Mouse (Mus musculus) fat pad, adult 2 months (tissue): ENCODE results near the gene Lsmem1.

Experiments used
- DNase-seq: peaks from one replicate; pipeline ENCODE4 v3.0.0-alpha.2; 2011; ENCODE audit warnings: low read depth, low spot score; ENCODE audit errors: extremely low read depth

The Lsmem1 gene

GRCm38 (mm10) chr12:40199302-40199701 lies at the start of gene Lsmem1:
Gene Lsmem1, minus strand, starts transcription at chr12:40199490.
- DNase-seq: no peak

GRCm38 (mm10) chr12:40248454-40249180 lies 49.3 kb upstream of the Lsmem1 start, which contains the start of gene Ifrd1:
Gene Ifrd1, minus strand, starts transcription at chr12:40248504.
- no peak for DNase-seq

- DNase-seq: no peak
Observed at GRCm38 (mm10) chr12:40247976-40248375, 48.7 kb upstream of the Lsmem1 start.

- no peak for DNase-seq
Observed at GRCm38 (mm10) chr12:40247384-40247783, 48.1 kb upstream of the Lsmem1 start.

- DNase-seq: no peak
Observed at GRCm38 (mm10) chr12:40245434-40245970, 46.2 kb upstream of the Lsmem1 start.

- DNase-seq: no peak
Observed at GRCm38 (mm10) chr12:40244926-40245325, 45.6 kb upstream of the Lsmem1 start.

GRCm38 (mm10) chr12:40243821-40244221 lies 44.5 kb upstream of the Lsmem1 start:
- no peak for DNase-seq

- no peak for DNase-seq
Observed at GRCm38 (mm10) chr12:40243241-40243640, 44.0 kb upstream of the Lsmem1 start.

- no peak for DNase-seq
Observed at GRCm38 (mm10) chr12:40239161-40239560, 39.9 kb upstream of the Lsmem1 start.

- no peak for DNase-seq
Observed at GRCm38 (mm10) chr12:40232231-40232630, 32.9 kb upstream of the Lsmem1 start.

GRCm38 (mm10) chr12:40231632-40232031 lies 32.3 kb upstream of the Lsmem1 start:
- DNase-seq: no peak

GRCm38 (mm10) chr12:40224171-40224880 lies 25.0 kb upstream of the Lsmem1 start:
- no peak for DNase-seq

- no peak for DNase-seq
Observed at GRCm38 (mm10) chr12:40223676-40224075, 24.4 kb upstream of the Lsmem1 start.

GRCm38 (mm10) chr12:40223082-40223619 lies 23.9 kb upstream of the Lsmem1 start:
- no peak for DNase-seq

GRCm38 (mm10) chr12:40222251-40223081 lies 23.2 kb upstream of the Lsmem1 start:
- no peak for DNase-seq

GRCm38 (mm10) chr12:40221611-40222010 lies 22.3 kb upstream of the Lsmem1 start:
- no peak for DNase-seq

- DNase-seq: no peak
Observed at GRCm38 (mm10) chr12:40220896-40221295, 21.6 kb upstream of the Lsmem1 start.

GRCm38 (mm10) chr12:40220001-40220570 lies 20.8 kb upstream of the Lsmem1 start:
- DNase-seq: no peak

- DNase-seq: no peak
Observed at GRCm38 (mm10) chr12:40218430-40218945, 19.2 kb upstream of the Lsmem1 start.

GRCm38 (mm10) chr12:40217776-40218175 lies 18.5 kb upstream of the Lsmem1 start:
- no peak for DNase-seq
